Mouse (Mus musculus) liver, embryonic 14.5 days (tissue): Measurements from ENCODE around the gene Tapt1. TPM values are rescaled to one million over a fixed set of nuclear protein-coding genes. Genes with fewer than 3 reads are reported as not detected.

ENCODE experiments used
- ATAC-seq: fragments of 200-750 bp; cut with Nextera tagmentation; 2 replicates; pipeline ENCODE4 v1.8.0; 2017; ENCODE audit warnings: moderate number of reproducible peaks, mild to moderate bottlenecking, moderate library complexity; ENCODE audit not compliant: insufficient read depth
- DNase-seq, 3 experiments: peaks; one replicate each; pipeline ENCODE4 v3.0.0-alpha.2; 2012 to 2013; ENCODE audit warnings: low read depth in 3 of 3, low spot score in 3 of 3
- H3K27ac ChIP-seq: fragments of 300-500 bp; sonication (generic); 2 replicates; pipeline ENCODE4 v1.5.1; 2014; ENCODE audit warnings: moderate library complexity, mild to moderate bottlenecking, control low read depth, inconsistent platforms
- H3K27me3 ChIP-seq: fragments of 300-500 bp; sonication (generic); 2 replicates; pipeline ENCODE4 v1.6.1; 2014; ENCODE audit warnings: mild to moderate bottlenecking, low read length, moderate library complexity; ENCODE audit not compliant: control insufficient read depth, insufficient read depth
- H3K36me3 ChIP-seq: fragments of 300-500 bp; sonication (generic); replicated peaks from 2 replicates; pipeline ENCODE4 v1.6.1; 2014; ENCODE audit warnings: low read depth; ENCODE audit not compliant: control insufficient read depth, insufficient read depth
- H3K4me1 ChIP-seq, 2 experiments: fragments of 200-500 bp in 1 of 2; fragments of 300-500 bp in 1 of 2; sonication (generic) in 1 of 2; replicated peaks; 2 replicates each; pipeline ENCODE4 v1.6.1; 2012 to 2014; ENCODE audit warnings: antibody characterized with exemption in 1 of 2, inconsistent platforms in 1 of 2, low read length in 1 of 2; ENCODE audit not compliant: control insufficient read depth in 2 of 2, insufficient read depth in 2 of 2
- H3K4me2 ChIP-seq: fragments of 300-500 bp; sonication (generic); 2 replicates; pipeline ENCODE4 v1.6.1; 2014; ENCODE audit warnings: low read depth, mild to moderate bottlenecking, control low read depth, moderate library complexity
- H3K4me3 ChIP-seq, 2 experiments: fragments of 200-500 bp in 1 of 2; fragments of 300-500 bp in 1 of 2; sonication (generic) in 1 of 2; 2 replicates each; pipeline ENCODE4 v1.5.1; 2012 to 2014; ENCODE audit warnings: low read depth in 2 of 2, low read length in 2 of 2, mild to moderate bottlenecking in 2 of 2, control low read depth in 1 of 2, inconsistent platforms in 1 of 2, moderate library complexity in 1 of 2; ENCODE audit not compliant: insufficient read depth in 1 of 2
- H3K9ac ChIP-seq: fragments of 300-500 bp; sonication (generic); replicated peaks from 2 replicates; pipeline ENCODE4 v1.6.1; 2014; ENCODE audit warnings: mild to moderate bottlenecking, control low read depth, moderate library complexity
- H3K9me3 ChIP-seq: fragments of 300-500 bp; sonication (generic); 2 replicates; pipeline ENCODE4 v1.6.1; 2016; ENCODE audit warnings: low read length, mixed read lengths; ENCODE audit not compliant: control insufficient read depth
- CTCF ChIP-seq: IDR thresholded peaks from 2 replicates; pipeline ENCODE4 v1.5.1; 2016; ENCODE audit warnings: antibody characterized with exemption, low read depth, control low read depth
- EP300 ChIP-seq: IDR thresholded peaks from 2 replicates; pipeline ENCODE4 v1.6.1; 2016; ENCODE audit warnings: antibody characterized with exemption, low read depth
- WGBS: fragments of 180-500 bp; shearing (Covaris S2); extraction: QIAGEN DNeasy Blood & Tissue Kit; methylation state at CpG from one replicate; pipeline ENCODE4 v1.1.7; 2014; ENCODE audit not compliant: insufficient replicate concordance; 5-methylcytosine and 5-hydroxymethylcytosine counted together
- polyA plus RNA-seq, 2 experiments: library from polyadenylated mRNA; depleted of rRNA in 1 of 2; stranded (reverse) in 1 of 2; unstranded in 1 of 2; fragments of >200 nt; fragmentation: Nextera tagmentation in 1 of 2; extraction: Ambion mirVana in 1 of 2; gene quantifications; 2 replicates each; pipeline versions ENCODE4 v1.2.1 to v1.2.3; 2012 to 2014

The Tapt1 gene
- polyA plus RNA-seq, 2 experiments: 30.9 to 31.2 TPM

DNA sequence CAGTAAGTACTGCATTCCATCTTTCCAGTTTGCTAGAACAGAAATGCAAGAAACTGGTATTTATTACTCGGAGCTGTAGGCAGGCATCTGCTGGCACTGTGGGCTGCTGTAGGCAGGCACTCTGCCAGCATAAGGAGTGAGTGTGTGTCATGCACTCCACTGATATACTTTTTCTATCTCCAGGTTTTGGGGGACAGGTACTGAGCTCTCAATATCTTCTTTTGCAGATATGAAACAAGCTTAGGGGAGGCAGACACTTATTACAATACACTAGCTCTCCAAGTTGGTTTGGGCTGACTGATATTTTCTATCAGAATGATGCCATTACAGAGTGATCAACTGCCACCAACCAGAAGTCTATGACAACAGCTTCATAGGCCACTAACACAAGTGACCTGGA lies 23.0 kb downstream of the Tapt1 start:
- peak overlapping the region; percentile 37 for H3K9ac ChIP-seq
- 15% methylated on average over 1 of the region's 1 CpGs for WGBS
- H3K4me1 ChIP-seq: peaks cover 45 to 48% of the 10 kb centered on the region in 2 experiments
- peaks cover 18% of the 10 kb centered on the region for H3K36me3 ChIP-seq
- no peak for TF ChIP-seq CTCF
- TF ChIP-seq EP300: peak; percentile 96
- DNase-seq (peak in 2 of 3 experiments; percentile 54 to 65), ATAC-seq (peak; percentile 94)
- H3K9me3 ChIP-seq: no peaks in the 10 kb centered on the region
- H3K27me3 ChIP-seq: no peaks in the 10 kb centered on the region
- H3K27ac ChIP-seq: peak overlapping the region; percentile 90
- H3K4me3 ChIP-seq: no peak overlapping the region
- H3K4me2 ChIP-seq: peak overlapping the region; percentile 50

DNA sequence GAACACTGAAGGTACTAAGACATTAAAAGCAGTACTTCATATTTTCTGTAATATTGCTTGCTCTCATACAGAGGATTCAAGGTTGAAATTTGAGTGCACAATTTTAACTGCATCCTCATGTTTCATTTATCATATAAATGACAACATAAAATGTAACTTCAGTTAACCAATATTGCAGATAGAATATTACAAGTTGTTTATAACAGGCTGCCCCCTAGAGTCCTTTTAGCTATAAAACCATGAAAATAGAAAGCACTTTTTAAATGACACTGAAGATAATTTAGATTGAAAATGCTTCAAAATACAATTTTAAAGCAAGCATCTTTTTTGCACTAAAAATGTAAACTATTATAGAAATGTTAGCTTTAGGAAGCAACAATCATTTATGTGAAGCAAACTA lies 24.8 kb downstream of the Tapt1 start:
- TF ChIP-seq EP300 (no peak), CTCF (no peak)
- Histone ChIP-seq H3K4me2 (no peak overlapping the region), H3K4me3 (no peak overlapping the region), H3K36me3 (peaks cover 18% of the 10 kb centered on the region), H3K27ac (no peak overlapping the region), H3K9ac (no peak overlapping the region), H3K27me3 (no peaks in the 10 kb centered on the region), H3K9me3 (no peaks in the 10 kb centered on the region), H3K4me1 (peaks cover 45 to 46% of the 10 kb centered on the region in 2 experiments)
- ATAC-seq (no peak), DNase-seq (no peak)

DNA sequence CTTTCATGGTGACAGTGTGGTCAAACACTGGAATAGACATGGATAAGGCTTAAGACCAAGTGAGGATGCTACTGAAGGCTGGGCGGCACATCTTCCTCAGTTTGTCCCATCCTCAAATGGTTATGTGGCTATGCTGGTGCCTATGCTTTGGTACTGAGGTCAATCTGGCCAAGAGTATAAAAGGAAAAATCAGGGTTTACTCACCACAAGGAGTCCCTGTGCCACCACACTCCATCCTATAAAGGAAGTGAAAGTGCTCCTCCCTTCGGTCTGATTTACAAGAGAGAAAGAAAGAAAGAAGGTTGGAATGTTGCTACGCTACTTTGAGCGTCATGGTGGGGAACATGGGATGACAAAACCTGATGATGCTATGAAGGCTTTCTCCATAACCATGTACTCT lies 27.3 kb downstream of the Tapt1 start:
- H3K4me2 ChIP-seq: no peak overlapping the region
- no peaks in the 10 kb centered on the region for H3K27me3 ChIP-seq
- 84% methylated on average over 4 of the region's 4 CpGs for WGBS
- DNase-seq (no peak), ATAC-seq (no peak)
- H3K9me3 ChIP-seq: no peaks in the 10 kb centered on the region
- TF ChIP-seq EP300 (no peak), CTCF (no peak)
- peaks cover 37% of the 10 kb centered on the region in 2 experiments for H3K4me1 ChIP-seq
- H3K4me3 ChIP-seq: no peak overlapping the region
- no peak overlapping the region for H3K27ac ChIP-seq
- H3K9ac ChIP-seq: no peak overlapping the region
- peaks cover 10% of the 10 kb centered on the region for H3K36me3 ChIP-seq

DNA sequence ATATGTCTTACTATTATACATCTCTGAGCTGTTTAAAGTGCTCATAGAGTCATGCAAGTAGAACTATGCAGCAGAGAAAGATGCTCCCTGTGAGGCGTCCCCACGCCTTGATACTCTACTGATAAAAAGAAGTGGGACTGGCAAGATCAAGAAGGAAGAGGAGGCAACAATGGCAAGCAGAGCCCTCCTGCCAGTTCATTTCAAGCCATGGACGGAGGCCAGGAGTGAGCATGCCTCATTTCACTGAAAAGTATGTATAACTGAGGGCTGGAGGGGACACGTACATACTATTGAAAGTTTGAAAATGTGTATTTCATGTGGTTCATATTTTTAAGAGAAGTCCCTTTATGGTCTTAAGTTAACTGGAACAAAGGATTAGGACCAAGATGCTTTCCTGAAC lies 28.0 kb downstream of the Tapt1 start:
- peaks cover 16% of the 10 kb centered on the region for H3K36me3 ChIP-seq
- H3K9me3 ChIP-seq: no peaks in the 10 kb centered on the region
- TF ChIP-seq CTCF (no peak), EP300 (no peak)
- H3K9ac ChIP-seq: no peak overlapping the region
- no peak overlapping the region for H3K4me2 ChIP-seq
- H3K27me3 ChIP-seq: no peaks in the 10 kb centered on the region
- no peak for DNase-seq
- no peak for ATAC-seq
- H3K4me1 ChIP-seq: peaks cover 32 to 34% of the 10 kb centered on the region in 2 experiments
- no peak overlapping the region for H3K4me3 ChIP-seq
- H3K27ac ChIP-seq: no peak overlapping the region
- WGBS: 46% methylated on average over 4 of the region's 4 CpGs

DNA sequence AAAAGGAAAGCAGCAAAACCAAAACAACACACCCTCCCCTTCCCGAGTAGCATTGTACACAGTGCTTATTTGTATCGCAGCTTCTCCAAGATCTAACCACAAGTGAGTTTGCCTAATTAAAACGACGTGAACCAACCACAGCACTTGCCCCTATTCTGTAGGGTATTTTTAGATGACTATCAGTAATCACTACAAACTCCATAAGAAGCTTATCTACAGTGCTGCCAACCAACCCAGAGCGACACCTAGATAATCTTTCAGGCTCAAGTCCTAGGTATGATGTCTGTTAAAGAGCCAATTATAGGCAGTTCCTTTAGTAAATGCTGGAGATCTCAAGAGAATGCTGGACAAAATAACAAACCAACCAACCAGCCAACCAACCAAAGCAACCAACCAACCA lies 28.6 kb downstream of the Tapt1 start:
- peaks cover 23% of the 10 kb centered on the region for H3K36me3 ChIP-seq
- no peak overlapping the region for H3K4me3 ChIP-seq
- H3K4me1 ChIP-seq: peaks cover 29 to 30% of the 10 kb centered on the region in 2 experiments
- DNase-seq (no peak), ATAC-seq (no peak)
- no peaks in the 10 kb centered on the region for H3K9me3 ChIP-seq
- no peak for TF ChIP-seq CTCF
- TF ChIP-seq EP300: no peak
- no peak overlapping the region for H3K9ac ChIP-seq
- H3K4me2 ChIP-seq: no peak overlapping the region
- WGBS: 37% methylated on average over 5 of the region's 5 CpGs
- no peaks in the 10 kb centered on the region for H3K27me3 ChIP-seq
- H3K27ac ChIP-seq: no peak overlapping the region
